Mouse (Mus musculus): ENCODE measurements around the gene Gm10643. TPM values are rescaled to one million over a fixed set of nuclear protein-coding genes. Genes with fewer than 3 reads are reported as not detected.
A peak's percentile ranks its signal among the peaks of the same experiment; 100 is the strongest.

Gm10643 gene
- polyA plus RNA-seq, 1 experiment from 2014 or later = 1.2 TPM

DNA sequence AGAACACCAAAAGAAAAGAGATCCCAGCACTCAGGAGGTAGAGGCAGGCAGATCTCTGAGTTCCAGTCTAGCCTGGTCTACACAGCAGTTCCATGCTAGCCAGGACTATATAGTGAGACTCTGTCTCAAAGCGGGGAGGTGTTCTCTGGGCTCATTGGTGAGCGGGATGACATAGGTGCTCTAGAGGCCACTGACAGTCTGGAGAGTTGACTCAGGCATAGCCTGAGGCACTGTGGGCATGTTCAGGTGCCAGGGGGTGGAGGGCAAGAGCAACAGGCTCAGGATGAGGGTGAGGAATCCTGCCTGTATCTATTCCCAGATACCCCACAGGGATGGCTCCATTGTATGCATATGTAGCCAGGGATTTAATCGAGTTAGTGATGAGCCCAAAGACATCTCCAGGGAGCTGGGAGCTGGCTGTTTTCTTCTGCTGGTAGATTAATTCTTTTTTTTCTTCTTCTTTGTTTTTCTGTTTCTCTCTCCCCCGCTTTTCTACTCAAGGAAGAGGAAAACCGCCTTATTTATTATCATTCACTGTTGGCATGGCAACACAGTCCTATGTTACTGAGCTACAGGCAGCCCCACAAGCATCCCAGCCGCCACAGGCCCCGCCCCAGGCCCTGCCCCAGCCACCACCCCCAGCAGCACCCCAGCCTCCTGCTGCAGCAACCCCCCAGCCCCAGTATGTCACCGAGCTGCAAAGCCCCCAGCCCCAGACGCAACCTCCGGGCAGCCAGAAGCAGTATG, 8.5 kb upstream of the Gm10643 start:
- Histone ChIP-seq H3K36me3 (ENCODE audit: insufficient read depth, low read length) (no peaks in the 10 kb centered on the region), H3K4me1 (ENCODE audit: insufficient read depth, low read length) (peaks cover 39% of the 10 kb centered on the region), H3K4me2 (replicated peaks; ENCODE audit: low read depth, low read length) (no peak overlapping the region), H3K9ac (replicated peaks; ENCODE audit: low read length) (no peak overlapping the region), H3K9me3 (ENCODE audit: low read length) (no peaks in the 10 kb centered on the region), H3K4me3 (ENCODE audit: low read length) (no peak overlapping the region), H3K27me3 (ENCODE audit: insufficient read depth, low read length) (no peaks in the 10 kb centered on the region), H3K27ac (ENCODE audit: low read length) (0 out of 2 replicates have a peak overlapping the region, but pooled peaks have one; percentile 20)
- WGBS = 53% methylated on average over 10 of the region's 10 CpGs
- ATAC-seq (ENCODE audit: low FRiP score, low TSS enrichment) = no peak

GRCm38 (mm10) chr8:84072321-84072720, 7.4 kb upstream of the Gm10643 start:
- no peaks in the 10 kb centered on the region for H3K36me3 ChIP-seq (ENCODE audit: insufficient read depth, low read length)
- H3K4me2 ChIP-seq (replicated peaks; ENCODE audit: low read depth, low read length) = no peak overlapping the region
- peaks cover 50% of the 10 kb centered on the region for H3K4me1 ChIP-seq (ENCODE audit: insufficient read depth, low read length)
- no peak overlapping the region for H3K9ac ChIP-seq (replicated peaks; ENCODE audit: low read length)
- 0 out of 2 replicates have a peak overlapping the region, but pooled peaks have one; percentile 13 for H3K27ac ChIP-seq (ENCODE audit: low read length)
- no peaks in the 10 kb centered on the region for H3K27me3 ChIP-seq (ENCODE audit: insufficient read depth, low read length)
- WGBS = 86% methylated on average over 10 of the region's 10 CpGs
- no peaks in the 10 kb centered on the region for H3K9me3 ChIP-seq (ENCODE audit: low read length)
- H3K4me3 ChIP-seq (ENCODE audit: low read length) = no peak overlapping the region
- no peak for ATAC-seq (ENCODE audit: low FRiP score, low TSS enrichment)

DNA sequence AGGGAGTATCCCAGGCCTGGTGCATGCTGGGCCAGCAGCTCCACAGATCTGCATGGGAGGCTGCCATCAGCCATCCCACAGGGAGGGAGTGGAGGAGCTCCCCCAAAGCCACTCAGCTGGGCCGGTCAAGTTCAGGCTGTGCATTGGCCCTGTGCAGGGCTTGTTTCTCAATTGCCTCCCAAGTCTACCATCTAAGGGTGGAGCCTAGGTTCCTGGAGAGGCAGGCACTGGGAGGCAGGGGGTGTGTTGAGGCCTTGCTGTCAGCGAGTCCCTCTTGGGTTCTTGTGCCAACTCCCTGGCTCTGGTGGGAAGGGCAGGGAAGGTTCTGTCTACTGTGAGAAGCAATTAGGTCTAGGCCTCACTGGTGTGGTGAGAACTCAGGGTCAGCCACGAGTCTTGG, 7.0 kb upstream of the Gm10643 start:
- Histone ChIP-seq H3K27ac (ENCODE audit: low read length) (no peak overlapping the region), H3K4me1 (ENCODE audit: insufficient read depth, low read length) (peaks cover 51% of the 10 kb centered on the region), H3K27me3 (ENCODE audit: insufficient read depth, low read length) (no peaks in the 10 kb centered on the region), H3K4me2 (replicated peaks; ENCODE audit: low read depth, low read length) (no peak overlapping the region), H3K9ac (replicated peaks; ENCODE audit: low read length) (no peak overlapping the region), H3K9me3 (ENCODE audit: low read length) (no peaks in the 10 kb centered on the region), H3K36me3 (ENCODE audit: insufficient read depth, low read length) (no peaks in the 10 kb centered on the region), H3K4me3 (ENCODE audit: low read length) (no peak overlapping the region)
- 56% methylated on average over 3 of the region's 3 CpGs for WGBS
- no peak for ATAC-seq (ENCODE audit: low FRiP score, low TSS enrichment)

- H3K9ac ChIP-seq (replicated peaks; ENCODE audit: low read length) = no peak overlapping the region
- no peak overlapping the region for H3K4me2 ChIP-seq (replicated peaks; ENCODE audit: low read depth, low read length)
- H3K27me3 ChIP-seq (ENCODE audit: insufficient read depth, low read length) = no peaks in the 10 kb centered on the region
- no peak overlapping the region for H3K27ac ChIP-seq (ENCODE audit: low read length)
- no peak overlapping the region for H3K4me3 ChIP-seq (ENCODE audit: low read length)
- H3K36me3 ChIP-seq (ENCODE audit: insufficient read depth, low read length) = no peaks in the 10 kb centered on the region
- peaks cover 53% of the 10 kb centered on the region for H3K4me1 ChIP-seq (ENCODE audit: insufficient read depth, low read length)
- 89% methylated on average over 2 of the region's 2 CpGs for WGBS
- ATAC-seq (ENCODE audit: low FRiP score, low TSS enrichment) = no peak
- no peaks in the 10 kb centered on the region for H3K9me3 ChIP-seq (ENCODE audit: low read length)
These were observed 5.7 kb upstream of the Gm10643 start for GRCm38 (mm10) chr8:84070667-84071066.

DNA sequence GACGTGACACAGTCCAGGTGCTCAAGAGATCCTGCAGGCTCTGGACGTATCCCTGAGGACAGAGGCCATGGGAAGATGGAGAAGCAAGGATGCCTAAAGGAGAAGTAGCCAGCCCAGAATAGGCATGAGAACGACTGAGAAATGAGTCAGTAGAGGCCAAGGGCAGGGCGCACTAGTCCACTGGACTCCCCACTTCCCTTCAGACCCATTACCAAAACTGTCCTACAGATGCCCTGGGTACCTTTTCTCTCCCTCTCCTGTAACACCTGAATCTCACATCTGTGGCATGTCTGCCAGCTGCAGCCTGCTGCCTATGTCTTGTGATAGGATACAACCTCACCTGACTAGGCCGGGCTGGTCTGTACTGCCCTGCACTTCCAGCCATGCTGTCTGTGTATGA, 5.3 kb upstream of the Gm10643 start:
- Histone ChIP-seq H3K4me3 (ENCODE audit: low read length) (no peak overlapping the region), H3K36me3 (ENCODE audit: insufficient read depth, low read length) (no peaks in the 10 kb centered on the region), H3K27ac (ENCODE audit: low read length) (no peak overlapping the region), H3K27me3 (ENCODE audit: insufficient read depth, low read length) (no peaks in the 10 kb centered on the region), H3K4me1 (ENCODE audit: insufficient read depth, low read length) (peaks cover 53% of the 10 kb centered on the region), H3K9me3 (ENCODE audit: low read length) (no peaks in the 10 kb centered on the region), H3K9ac (replicated peaks; ENCODE audit: low read length) (no peak overlapping the region), H3K4me2 (replicated peaks; ENCODE audit: low read depth, low read length) (no peak overlapping the region)
- ATAC-seq (ENCODE audit: low FRiP score, low TSS enrichment) = no peak
- 81% methylated on average over 5 of the region's 5 CpGs for WGBS

- Histone ChIP-seq H3K9ac (replicated peaks; ENCODE audit: low read length) (no peak overlapping the region), H3K4me2 (replicated peaks; ENCODE audit: low read depth, low read length) (no peak overlapping the region), H3K4me1 (ENCODE audit: insufficient read depth, low read length) (peaks cover 53% of the 10 kb centered on the region), H3K36me3 (ENCODE audit: insufficient read depth, low read length) (no peaks in the 10 kb centered on the region), H3K4me3 (ENCODE audit: low read length) (no peak overlapping the region), H3K9me3 (ENCODE audit: low read length) (no peaks in the 10 kb centered on the region), H3K27me3 (ENCODE audit: insufficient read depth, low read length) (no peaks in the 10 kb centered on the region), H3K27ac (ENCODE audit: low read length) (no peak overlapping the region)
- WGBS = 69% methylated on average over 2 of the region's 2 CpGs
- ATAC-seq (ENCODE audit: low FRiP score, low TSS enrichment) = no peak
These were observed 4.8 kb upstream of the Gm10643 start for GRCm38 (mm10) chr8:84069750-84070149.

DNA sequence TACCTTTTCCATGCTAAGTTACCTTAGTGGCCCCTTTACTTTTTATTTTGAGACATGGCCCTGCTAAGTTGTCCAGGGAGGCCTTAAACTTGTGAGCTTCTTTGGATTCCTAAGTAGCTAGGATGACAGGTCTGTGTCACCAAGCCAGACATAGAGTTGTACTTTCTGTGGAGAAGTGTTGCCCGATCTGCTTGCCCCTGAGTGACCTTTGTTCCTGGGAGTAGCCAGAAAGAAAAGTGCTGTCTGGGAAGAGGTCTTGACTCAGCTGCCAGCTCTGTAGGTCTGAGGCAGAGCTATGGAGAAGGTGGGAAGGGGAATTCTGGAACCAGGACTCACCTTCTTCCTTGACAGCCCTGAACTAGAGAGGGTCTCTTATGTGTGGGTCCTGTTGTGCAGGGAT, 4.2 kb upstream of the Gm10643 start:
- peaks cover 53% of the 10 kb centered on the region for H3K4me1 ChIP-seq (ENCODE audit: insufficient read depth, low read length)
- H3K9me3 ChIP-seq (ENCODE audit: low read length) = no peaks in the 10 kb centered on the region
- H3K27me3 ChIP-seq (ENCODE audit: insufficient read depth, low read length) = no peaks in the 10 kb centered on the region
- no peak for ATAC-seq (ENCODE audit: low FRiP score, low TSS enrichment)
- WGBS = 13% methylated on average over 1 of the region's 1 CpGs
- H3K4me2 ChIP-seq (replicated peaks; ENCODE audit: low read depth, low read length) = no peak overlapping the region
- no peaks in the 10 kb centered on the region for H3K36me3 ChIP-seq (ENCODE audit: insufficient read depth, low read length)
- H3K4me3 ChIP-seq (ENCODE audit: low read length) = no peak overlapping the region
- H3K9ac ChIP-seq (replicated peaks; ENCODE audit: low read length) = 0 out of 2 replicates have a peak overlapping the region, but pooled peaks have one; percentile 32
- no peak overlapping the region for H3K27ac ChIP-seq (ENCODE audit: low read length)

DNA sequence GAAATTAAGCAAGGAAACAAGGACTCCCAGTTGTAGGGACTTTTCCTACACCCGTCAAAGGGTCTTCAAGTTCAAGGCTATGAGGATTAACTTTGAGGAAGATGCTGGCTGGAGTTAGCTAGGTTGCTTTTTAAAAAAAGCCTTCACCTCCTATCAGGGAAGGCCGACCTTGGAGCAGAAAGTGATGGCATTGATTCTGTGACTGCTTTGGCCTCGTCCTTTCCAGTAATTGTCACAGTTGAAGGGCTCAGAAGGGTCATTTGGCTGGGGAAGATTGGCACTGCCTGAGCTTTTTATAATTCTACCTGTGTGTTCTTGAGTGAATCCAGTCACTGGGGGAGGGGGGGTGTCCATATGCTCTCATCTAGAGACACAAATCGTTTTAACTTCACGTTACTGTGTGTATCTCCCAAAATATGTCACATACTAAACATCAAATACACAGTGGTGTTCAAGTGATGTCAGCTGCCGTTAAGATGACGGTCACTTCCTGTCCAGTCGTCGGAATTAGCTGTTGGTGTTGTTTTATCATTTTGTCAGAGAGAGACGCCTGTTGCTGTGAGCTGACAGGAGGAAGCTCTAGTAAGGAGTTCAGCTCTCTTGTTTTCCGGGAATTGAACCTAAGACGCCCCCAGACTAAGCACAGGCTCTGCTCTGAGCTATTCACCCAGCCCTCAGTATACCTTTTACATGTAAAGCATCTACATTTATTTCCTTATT, 3.5 kb upstream of the Gm10643 start:
- WGBS = 43% methylated on average over 12 of the region's 12 CpGs
- Histone ChIP-seq H3K27ac (ENCODE audit: low read length) (0 out of 2 replicates have a peak overlapping the region, but pooled peaks have one; percentile 17), H3K4me1 (ENCODE audit: insufficient read depth, low read length) (peaks cover 53% of the 10 kb centered on the region), H3K36me3 (ENCODE audit: insufficient read depth, low read length) (no peaks in the 10 kb centered on the region), H3K9ac (replicated peaks; ENCODE audit: low read length) (no peak overlapping the region), H3K27me3 (ENCODE audit: insufficient read depth, low read length) (no peaks in the 10 kb centered on the region), H3K4me2 (replicated peaks; ENCODE audit: low read depth, low read length) (peak overlapping the region; percentile 62), H3K4me3 (ENCODE audit: low read length) (no peak overlapping the region), H3K9me3 (ENCODE audit: low read length) (no peaks in the 10 kb centered on the region)
- ATAC-seq (ENCODE audit: low FRiP score, low TSS enrichment) = no peak

DNA sequence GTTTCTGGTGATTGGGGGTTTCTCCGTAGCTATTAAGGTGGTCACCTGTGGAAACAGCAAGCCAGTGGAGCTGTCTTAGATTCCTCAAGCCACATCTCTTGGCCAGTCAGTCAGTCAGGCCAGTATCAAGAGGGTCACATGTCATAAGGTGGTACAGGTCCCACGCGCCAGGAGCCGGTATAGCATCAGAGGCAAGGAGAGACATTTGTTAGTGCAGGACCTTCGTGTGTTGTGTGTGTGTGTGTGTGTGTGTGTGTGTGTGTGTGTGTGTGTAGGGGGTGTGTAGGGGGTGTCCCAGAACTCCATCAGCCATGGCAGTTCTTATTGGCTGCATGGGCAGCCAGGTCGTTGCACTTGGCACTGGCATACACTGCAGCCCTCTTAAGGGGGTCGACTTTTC, 3.0 kb upstream of the Gm10643 start:
- H3K36me3 ChIP-seq (ENCODE audit: insufficient read depth, low read length) = no peaks in the 10 kb centered on the region
- H3K9me3 ChIP-seq (ENCODE audit: low read length) = no peaks in the 10 kb centered on the region
- no peaks in the 10 kb centered on the region for H3K27me3 ChIP-seq (ENCODE audit: insufficient read depth, low read length)
- H3K4me3 ChIP-seq (ENCODE audit: low read length) = peak overlapping the region; percentile 93
- H3K4me1 ChIP-seq (ENCODE audit: insufficient read depth, low read length) = peaks cover 47% of the 10 kb centered on the region
- H3K27ac ChIP-seq (ENCODE audit: low read length) = 0 out of 2 replicates have a peak overlapping the region, but pooled peaks have one; percentile 6
- 72% methylated on average over 7 of the region's 7 CpGs for whole genome bisulfite sequencing
- H3K9ac ChIP-seq (replicated peaks; ENCODE audit: low read length) = peak overlapping the region; percentile 55; the same call in 1 of the 2 replicates
- no peak for ATAC-seq (ENCODE audit: low FRiP score, low TSS enrichment)
- H3K4me2 ChIP-seq (replicated peaks; ENCODE audit: low read depth, low read length) = peak overlapping the region; percentile 62
